Mouse (Mus musculus) liver, embryonic 11.5 days (tissue): ENCODE measurements around the gene Ift81. TPM values are rescaled to one million over a fixed set of nuclear protein-coding genes. Genes with fewer than 3 reads are reported as not detected.

Experiments
- ATAC-seq: fragments of 200-750 bp; cut with Nextera tagmentation; replicated peaks from 2 replicates; pipeline ENCODE4 v1.8.0; 2017; ENCODE audit warnings: moderate number of reproducible peaks, mild to moderate bottlenecking, moderate TSS enrichment, moderate library complexity; ENCODE audit not compliant: low FRiP score
- DNase-seq: peaks from one replicate; pipeline ENCODE4 v3.0.0-alpha.2; 2017; ENCODE audit warnings: low spot score
- H3K27ac ChIP-seq: fragments of 300-500 bp; sonication (generic); 2 replicates; pipeline ENCODE4 v1.5.1; 2014; ENCODE audit warnings: mild to moderate bottlenecking, low read depth, low read length, control low read depth
- H3K27me3 ChIP-seq: fragments of 300-500 bp; sonication (generic); replicated peaks from 2 replicates; pipeline ENCODE4 v1.6.1; 2014; ENCODE audit warnings: low read length, mixed read lengths; ENCODE audit not compliant: control insufficient read depth, insufficient read depth
- H3K36me3 ChIP-seq: fragments of 300-500 bp; sonication (generic); 2 replicates; pipeline ENCODE4 v1.6.1; 2014; ENCODE audit warnings: mild to moderate bottlenecking, low read length, moderate library complexity, mixed read lengths; ENCODE audit not compliant: control insufficient read depth, insufficient read depth
- H3K4me1 ChIP-seq: fragments of 300-500 bp; sonication (generic); replicated peaks from 2 replicates; pipeline ENCODE4 v1.6.1; 2014; ENCODE audit warnings: low read length, mixed read lengths; ENCODE audit not compliant: control insufficient read depth, insufficient read depth
- H3K4me2 ChIP-seq: fragments of 300-500 bp; sonication (generic); 2 replicates; pipeline ENCODE4 v1.6.1; 2014; ENCODE audit warnings: mild to moderate bottlenecking, control low read depth, moderate library complexity
- H3K4me3 ChIP-seq: fragments of 300-500 bp; sonication (generic); 2 replicates; pipeline ENCODE4 v1.5.1; 2014; ENCODE audit warnings: low read depth, low read length, control low read depth
- H3K9ac ChIP-seq: fragments of 300-500 bp; sonication (generic); 2 replicates; pipeline ENCODE4 v1.6.1; 2014; ENCODE audit warnings: low read depth, low read length, control low read depth
- H3K9me3 ChIP-seq: fragments of 300-500 bp; sonication (generic); 2 replicates; pipeline ENCODE4 v1.6.1; 2016; ENCODE audit warnings: low read length, inconsistent platforms, mixed read lengths; ENCODE audit not compliant: control insufficient read depth
- WGBS: fragments of 180-500 bp; shearing (Covaris S2); extraction: QIAGEN DNeasy Blood & Tissue Kit; methylation state at CpG from one replicate; pipeline ENCODE4 v1.1.7; 2014; 5-methylcytosine and 5-hydroxymethylcytosine counted together
- polyA plus RNA-seq: library from polyadenylated mRNA; unstranded; fragments of >200 nt; fragmentation: Nextera tagmentation; extraction: Ambion mirVana; gene quantifications from 2 replicates; pipeline ENCODE4 v1.2.1, GENCODE M21; 2014

The Ift81 gene
- polyA plus RNA-seq, 1 experiment from 2014 or later, result 10.9 TPM

- H3K27ac ChIP-seq, result no peak overlapping the region
- no peak overlapping the region for H3K4me3 ChIP-seq
- 79% methylated on average over 5 of the region's 5 CpGs for WGBS
- ATAC-seq (no peak), DNase-seq (no peak)
- H3K4me1 ChIP-seq, result no peaks in the 10 kb centered on the region
- no peaks in the 10 kb centered on the region for H3K9me3 ChIP-seq
- H3K27me3 ChIP-seq, result no peaks in the 10 kb centered on the region
- peaks cover 10% of the 10 kb centered on the region for H3K36me3 ChIP-seq
- H3K4me2 ChIP-seq, result no peak overlapping the region
- no peak overlapping the region for H3K9ac ChIP-seq
Observed at GRCm38 (mm10) chr5:122584093-122584492, 30.2 kb downstream of the Ift81 start.

GRCm38 (mm10) chr5:122576683-122577329 is 37.5 kb downstream of the Ift81 start:
- ATAC-seq, result no peak
- Histone ChIP-seq H3K4me1 (no peaks in the 10 kb centered on the region), H3K9ac (no peak overlapping the region), H3K27ac (no peak overlapping the region), H3K9me3 (no peaks in the 10 kb centered on the region), H3K27me3 (no peaks in the 10 kb centered on the region), H3K4me3 (no peak overlapping the region), H3K4me2 (no peak overlapping the region), H3K36me3 (peaks cover 10% of the 10 kb centered on the region)
- no peak for DNase-seq
- WGBS, result 73% methylated on average over 7 of the region's 7 CpGs

GRCm38 (mm10) chr5:122572001-122572400 is 42.3 kb downstream of the Ift81 start:
- no peak overlapping the region for H3K9ac ChIP-seq
- no peaks in the 10 kb centered on the region for H3K27me3 ChIP-seq
- H3K27ac ChIP-seq, result no peak overlapping the region
- H3K9me3 ChIP-seq, result no peaks in the 10 kb centered on the region
- no peak overlapping the region for H3K4me3 ChIP-seq
- H3K4me2 ChIP-seq, result no peak overlapping the region
- DNase-seq (no peak), ATAC-seq (no peak)
- H3K4me1 ChIP-seq, result no peaks in the 10 kb centered on the region
- 80% methylated on average over 5 of the region's 5 CpGs for WGBS
- no peaks in the 10 kb centered on the region for H3K36me3 ChIP-seq

GRCm38 (mm10) chr5:122566626-122567025 is 47.7 kb downstream of the Ift81 start:
- Histone ChIP-seq H3K36me3 (peaks cover 3% of the 10 kb centered on the region), H3K9me3 (no peaks in the 10 kb centered on the region), H3K27me3 (no peaks in the 10 kb centered on the region), H3K27ac (no peak overlapping the region), H3K4me1 (no peaks in the 10 kb centered on the region), H3K4me3 (no peak overlapping the region), H3K9ac (no peak overlapping the region), H3K4me2 (no peak overlapping the region)
- DNase-seq (no peak), ATAC-seq (no peak)
- 82% methylated on average over 8 of the region's 8 CpGs for WGBS

GRCm38 (mm10) chr5:122560654-122561053 is 53.7 kb downstream of the Ift81 start:
- DNase-seq, result no peak
- Histone ChIP-seq H3K4me2 (no peak overlapping the region), H3K36me3 (peaks cover 3% of the 10 kb centered on the region)

GRCm38 (mm10) chr5:122558127-122558526 is 56.2 kb downstream of the Ift81 start:
- Histone ChIP-seq H3K27me3 (no peaks in the 10 kb centered on the region; the same call in 1 of the 2 replicates), H3K4me1 (no peaks in the 10 kb centered on the region), H3K4me2 (no peak overlapping the region), H3K9me3 (no peaks in the 10 kb centered on the region), H3K9ac (no peak overlapping the region), H3K4me3 (no peak overlapping the region), H3K36me3 (no peaks in the 10 kb centered on the region; the same call in 1 of the 2 replicates), H3K27ac (no peak overlapping the region)
- 90% methylated on average over 10 of the region's 10 CpGs for WGBS
- ATAC-seq, result no peak
- no peak for DNase-seq

More at GRCm38 (mm10) chr5:122560654-122561053, 53.7 kb downstream of the Ift81 start:
- Histone ChIP-seq H3K4me3 (no peak overlapping the region), H3K9me3 (no peaks in the 10 kb centered on the region), H3K27me3 (no peaks in the 10 kb centered on the region; the same call in 1 of the 2 replicates), H3K9ac (no peak overlapping the region), H3K4me1 (no peaks in the 10 kb centered on the region), H3K27ac (no peak overlapping the region)
- WGBS, result 67% methylated on average over 8 of the region's 8 CpGs
- no peak for ATAC-seq

GRCm38 (mm10) chr5:122555107-122555506 is 59.2 kb downstream of the Ift81 start:
- no peaks in the 10 kb centered on the region for H3K9me3 ChIP-seq
- no peaks in the 10 kb centered on the region for H3K4me1 ChIP-seq
- H3K4me2 ChIP-seq, result no peak overlapping the region
- H3K4me3 ChIP-seq, result no peak overlapping the region
- peak; percentile 89 for ATAC-seq
- no peaks in the 10 kb centered on the region; the same call in 1 of the 2 replicates for H3K27me3 ChIP-seq
- 33% methylated on average over 2 of the region's 2 CpGs for WGBS
- H3K9ac ChIP-seq, result no peak overlapping the region
- DNase-seq, result no peak
- no peaks in the 10 kb centered on the region; the same call in 1 of the 2 replicates for H3K36me3 ChIP-seq
- no peak overlapping the region for H3K27ac ChIP-seq

GRCm38 (mm10) chr5:122552638-122553037 is 61.7 kb downstream of the Ift81 start:
- ATAC-seq (no peak), DNase-seq (no peak)
- WGBS, result 74% methylated on average over 9 of the region's 9 CpGs
- Histone ChIP-seq H3K9ac (no peak overlapping the region), H3K27ac (no peak overlapping the region), H3K27me3 (no peaks in the 10 kb centered on the region), H3K9me3 (no peaks in the 10 kb centered on the region), H3K4me1 (peaks cover 4% of the 10 kb centered on the region; the same call in 1 of the 2 replicates), H3K36me3 (no peaks in the 10 kb centered on the region), H3K4me3 (no peak overlapping the region), H3K4me2 (no peak overlapping the region)

GRCm38 (mm10) chr5:122550460-122550859 is 63.9 kb downstream of the Ift81 start:
- WGBS, result 62% methylated on average over 8 of the region's 8 CpGs
- Histone ChIP-seq H3K36me3 (no peaks in the 10 kb centered on the region), H3K9me3 (no peaks in the 10 kb centered on the region), H3K4me2 (no peak overlapping the region), H3K27ac (no peak overlapping the region), H3K9ac (no peak overlapping the region), H3K4me3 (no peak overlapping the region), H3K27me3 (no peaks in the 10 kb centered on the region), H3K4me1 (peaks cover 4% of the 10 kb centered on the region; the same call in 1 of the 2 replicates)
- ATAC-seq (no peak), DNase-seq (no peak)
